Comparison of ENCODE assay signal across 16 mouse cellular contexts in genomic region chr10:100003797-100004196, GRCm38 (mm10).
"Had no signal": no experiment of that assay in that cellular context is flagged by ENCODE, and none has a peak within 500 bp of the region (broad histone marks: within the 10 kb centered on the region; RNA-seq: fewer than 3 reads in every experiment).

No protein-coding gene starts in this region.

- H3K27ac ChIP-seq: neural tube, embryonic 13.5 days; neural tube, embryonic 15.5 days; stomach, embryonic 15.5 days; stomach, postnatal 0 days had no signal

- H3K9me3 ChIP-seq: neural tube, embryonic 13.5 days; neural tube, embryonic 15.5 days; stomach, embryonic 15.5 days had no signal

- H3K4me3 ChIP-seq: neural tube, embryonic 13.5 days; neural tube, embryonic 15.5 days; stomach, embryonic 15.5 days had no signal

- H3K4me1 ChIP-seq: neural tube, embryonic 13.5 days; neural tube, embryonic 15.5 days; stomach, embryonic 15.5 days had no signal

- H3K36me3 ChIP-seq: neural tube, embryonic 13.5 days; neural tube, embryonic 15.5 days; stomach, embryonic 15.5 days had no signal

- DNase-seq: retina, postnatal 1 day; right cerebral cortex, adult 18-20 months; right cerebral cortex, postnatal 14 days; right cerebral cortex, postnatal 25 days; right cerebral cortex, postnatal 4 days; spleen, adult 18-20 months; thymus, adult 18-20 months; thymus, adult 2 months; thymus, postnatal 14 days; thymus, postnatal 25 days; thymus, postnatal 36 days; thymus, postnatal 4 days had no signal

- H3K9ac ChIP-seq: neural tube, embryonic 13.5 days; neural tube, embryonic 15.5 days; stomach, embryonic 15.5 days had no signal

- H3K27me3 ChIP-seq: neural tube, embryonic 13.5 days; neural tube, embryonic 15.5 days; stomach, embryonic 15.5 days had no signal

- H3K4me2 ChIP-seq: neural tube, embryonic 13.5 days; neural tube, embryonic 15.5 days; stomach, embryonic 15.5 days had no signal
